Mouse (Mus musculus) frontal cortex, postnatal 14 days (tissue): ENCODE measurements around the gene Slc10a6.

Experiments used
- DNase-seq, 2 experiments: peaks; one replicate each; pipeline ENCODE4 v3.0.0; 2022; ENCODE audit warnings: low spot score in 2 of 2

The Slc10a6 gene

DNA sequence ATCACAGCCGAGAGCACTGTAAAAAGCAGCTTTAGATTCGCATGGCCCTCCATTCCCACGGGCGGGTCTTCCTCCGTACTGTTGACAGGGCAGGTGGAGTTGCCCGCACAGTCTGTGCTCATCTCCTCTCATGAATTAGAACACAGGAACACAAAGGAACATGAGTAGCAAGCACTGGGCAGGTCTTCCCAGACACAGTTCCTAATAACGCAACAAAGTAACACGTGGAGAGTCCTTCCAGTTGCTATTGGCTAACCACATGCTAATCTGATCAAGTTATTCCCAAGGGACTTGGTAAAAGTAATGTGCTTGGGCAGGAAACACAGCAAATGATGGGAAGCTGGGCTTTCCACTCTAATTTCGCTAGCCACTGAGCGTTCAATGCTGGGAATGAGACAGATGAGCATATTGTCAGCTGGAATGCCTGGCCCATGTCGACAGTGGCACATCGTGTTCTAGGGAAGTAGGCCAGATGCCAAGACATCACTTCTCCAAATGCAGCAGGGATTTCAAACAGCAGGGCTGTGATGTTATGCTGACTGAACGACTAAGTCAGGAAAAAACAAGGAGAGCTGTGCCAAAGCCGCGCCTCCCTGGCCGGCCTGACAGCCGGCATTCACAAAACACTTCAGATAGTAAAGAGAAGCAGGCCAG is at the start of gene Slc10a6:
Gene Slc10a6, minus strand, starts transcription at position 293 of the 654 bp plus-strand sequence.
- peak; percentile 51 to 57 for DNase-seq

- no peak for DNase-seq
Measured at GRCm38 (mm10) chr5:103678974-103679373, 49.8 kb upstream of the Slc10a6 start.

- no peak for DNase-seq
Measured at GRCm38 (mm10) chr5:103677894-103678293, 48.7 kb upstream of the Slc10a6 start.

- no peak for DNase-seq
Measured at GRCm38 (mm10) chr5:103676289-103676881, 47.2 kb upstream of the Slc10a6 start.

GRCm38 (mm10) chr5:103674482-103674881 is 45.3 kb upstream of the Slc10a6 start:
- DNase-seq: no peak

- no peak for DNase-seq
Measured at GRCm38 (mm10) chr5:103673611-103674010, 44.4 kb upstream of the Slc10a6 start.

- no peak for DNase-seq
Measured at GRCm38 (mm10) chr5:103671858-103672257, 42.7 kb upstream of the Slc10a6 start.

DNA sequence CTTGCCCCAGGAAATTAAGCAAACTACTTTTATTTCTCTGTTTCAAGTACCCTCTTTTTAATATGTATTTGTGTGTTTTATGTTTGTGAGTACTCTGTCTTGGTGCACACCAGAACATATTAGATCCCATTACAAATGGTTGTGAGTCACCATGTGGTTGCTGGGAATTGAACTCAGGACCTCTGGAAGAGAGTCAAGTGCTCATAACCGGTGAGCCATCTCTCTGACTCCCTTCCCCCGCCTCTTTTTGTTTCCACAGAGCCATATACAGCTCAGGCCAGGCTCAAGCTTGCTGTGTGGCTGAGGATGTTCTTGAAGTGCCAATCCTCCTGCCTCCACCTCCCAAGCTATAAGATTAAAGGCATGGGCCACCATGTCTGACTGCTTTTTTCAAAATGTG is 36.7 kb upstream of the Slc10a6 start:
- no peak for DNase-seq

GRCm38 (mm10) chr5:103664932-103665331 is 35.7 kb upstream of the Slc10a6 start:
- DNase-seq: no peak

GRCm38 (mm10) chr5:103659571-103659970 is 30.4 kb upstream of the Slc10a6 start:
- DNase-seq: no peak

- DNase-seq: no peak
Measured at GRCm38 (mm10) chr5:103658921-103659320, 29.7 kb upstream of the Slc10a6 start.

GRCm38 (mm10) chr5:103655346-103656118 is 26.3 kb upstream of the Slc10a6 start, which contains the start of gene 1700016H13Rik:
1700016H13Rik (minus strand) TSS chr5:103656010.
- peak; percentile 14 to 22 for DNase-seq

DNA sequence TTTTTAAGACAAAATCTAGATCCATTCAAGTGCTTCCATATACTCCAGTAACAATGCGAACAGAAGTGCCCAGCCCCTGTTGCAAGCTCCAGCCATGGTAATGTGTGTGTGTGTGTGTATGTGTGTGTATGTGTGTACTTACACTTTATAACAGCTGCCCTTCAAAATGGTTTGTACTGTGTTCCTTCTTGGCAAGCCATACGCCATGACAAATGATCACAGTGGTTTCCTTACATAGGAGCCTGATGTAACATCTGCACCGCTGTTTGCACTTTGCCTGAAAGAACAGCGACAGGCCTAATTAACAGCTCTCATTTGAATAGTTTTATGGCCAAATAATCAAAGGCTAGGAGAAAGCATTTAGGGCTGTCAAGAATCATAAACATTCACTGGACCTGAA is 25.6 kb upstream of the Slc10a6 start:
- DNase-seq: no peak

DNA sequence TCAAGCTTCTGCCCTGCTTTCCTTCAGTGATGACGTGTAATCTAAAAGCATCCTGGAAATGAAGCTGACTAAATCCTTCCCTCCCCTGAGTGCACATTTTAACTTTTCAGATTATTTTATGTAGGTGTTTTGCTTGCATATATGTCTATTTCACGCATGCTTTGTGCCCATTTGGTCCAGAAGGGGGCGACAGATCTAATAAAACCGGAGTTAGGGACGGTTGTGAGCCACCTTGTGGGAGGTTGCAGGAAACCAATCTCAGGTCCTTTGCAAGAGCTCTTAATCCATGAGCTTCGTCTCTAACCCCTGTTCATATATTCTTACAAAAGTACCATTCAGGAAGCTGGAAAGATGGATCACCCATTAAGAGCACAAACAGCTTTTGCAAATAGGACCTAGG is 25.0 kb upstream of the Slc10a6 start:
- DNase-seq: peak; percentile 12 to 19

DNA sequence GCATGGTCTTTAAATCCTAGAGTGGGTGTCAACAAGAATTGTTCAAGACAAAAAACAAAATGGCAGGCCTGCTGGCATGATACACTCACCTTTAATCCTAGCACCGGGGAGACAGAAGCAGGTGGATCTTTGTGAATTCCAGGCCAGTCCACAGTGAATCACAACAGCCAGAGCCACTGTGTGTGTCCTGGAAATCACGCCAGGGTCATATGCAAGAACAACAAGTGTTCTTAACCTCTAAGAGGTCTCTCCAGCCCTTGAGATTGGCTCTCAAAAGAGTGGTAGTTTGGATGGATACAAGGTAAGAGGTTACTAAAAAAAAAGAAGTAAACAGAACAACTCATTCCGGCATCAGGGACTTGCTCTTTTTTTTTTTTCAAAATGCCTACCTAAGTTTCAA is 18.1 kb upstream of the Slc10a6 start:
- no peak for DNase-seq

DNA sequence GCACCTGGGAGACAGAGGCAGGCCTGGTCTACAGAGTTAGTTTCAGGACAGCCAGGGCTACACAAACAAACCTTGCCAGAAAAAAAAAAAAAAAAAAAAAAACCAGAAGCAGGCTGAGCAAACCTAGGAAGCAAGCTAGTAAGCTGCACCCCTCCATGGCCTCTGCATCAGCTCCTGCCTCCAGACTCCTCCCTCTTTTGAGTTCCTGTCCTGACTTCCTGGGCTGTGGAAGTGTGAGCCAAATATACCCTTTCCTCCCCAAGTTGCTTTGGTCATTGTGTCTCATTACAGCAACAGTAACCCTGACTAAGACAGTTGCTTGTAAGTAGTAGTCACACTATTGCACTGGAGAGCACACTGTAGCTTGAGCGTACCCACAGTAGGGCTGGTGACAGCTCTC is 15.0 kb upstream of the Slc10a6 start:
- DNase-seq: no peak

GRCm38 (mm10) chr5:103637162-103637561 is 8.0 kb upstream of the Slc10a6 start:
- no peak for DNase-seq

- DNase-seq: no peak
Measured at GRCm38 (mm10) chr5:103629854-103630580, 814 bp upstream of the Slc10a6 start.

- no peak for DNase-seq
Measured at GRCm38 (mm10) chr5:103628499-103628898, 704 bp downstream of the Slc10a6 start.

GRCm38 (mm10) chr5:103624831-103625230 is 4.4 kb downstream of the Slc10a6 start:
- no peak for DNase-seq

DNA sequence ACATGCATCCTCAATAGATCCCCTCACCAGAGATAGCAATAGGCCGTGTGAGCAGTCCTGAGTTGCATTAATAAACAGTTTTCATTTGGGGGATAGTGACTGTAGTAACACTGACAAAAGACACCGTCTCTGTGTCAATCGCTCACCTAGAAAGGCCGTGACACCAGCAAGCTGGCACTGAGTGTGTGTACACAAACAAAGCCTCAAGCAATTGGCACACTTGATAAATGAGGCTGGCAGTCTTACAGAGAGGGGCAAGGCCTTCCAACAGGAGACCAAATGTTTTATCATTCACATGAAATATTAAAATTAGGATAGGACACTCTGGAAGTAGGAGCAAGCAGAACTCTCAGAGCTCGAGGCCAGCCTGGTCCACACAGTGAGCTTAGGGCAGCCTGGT is 6.9 kb downstream of the Slc10a6 start:
- no peak for DNase-seq

DNA sequence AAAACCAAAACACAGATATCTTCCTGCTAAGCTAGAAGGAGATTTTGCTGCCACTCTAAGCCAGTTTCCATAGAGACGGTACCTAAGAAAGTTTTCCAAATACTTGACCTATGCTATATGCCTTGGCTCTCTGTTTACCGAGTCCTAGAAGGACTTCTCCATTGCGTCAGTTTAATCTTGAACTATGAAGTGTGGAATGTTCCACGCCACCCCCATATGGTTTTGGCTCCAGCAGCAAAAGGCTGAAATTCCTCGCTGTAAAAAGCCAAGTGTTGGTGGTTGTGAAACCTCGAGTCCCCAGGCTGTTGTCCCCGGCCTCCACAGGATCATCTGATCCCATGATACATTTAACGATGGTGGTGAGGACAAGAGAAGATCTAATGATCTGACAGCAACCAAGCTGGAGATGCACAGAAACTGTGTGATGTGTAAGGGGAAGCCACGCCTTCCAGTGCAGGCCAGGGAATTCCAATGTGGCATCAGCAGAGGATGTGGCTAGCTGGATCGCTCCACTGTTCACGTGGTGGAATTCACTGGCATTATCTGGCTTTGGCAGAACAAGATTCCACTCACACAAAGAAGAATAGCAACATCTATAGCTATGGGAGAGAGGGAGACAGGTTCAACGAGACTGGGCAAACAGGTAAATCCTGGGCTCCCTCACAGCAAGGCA is 8.8 kb downstream of the Slc10a6 start:
- DNase-seq: no peak
